Mouse (Mus musculus): ENCODE results near the gene Vipas39. TPM values are rescaled to one million over a fixed set of nuclear protein-coding genes. Genes with fewer than 3 reads are reported as not detected.

Vipas39 gene
- total and polyA plus RNA-seq, 2 experiments from 2014 or later, result 31.4 to 40.4 TPM

DNA sequence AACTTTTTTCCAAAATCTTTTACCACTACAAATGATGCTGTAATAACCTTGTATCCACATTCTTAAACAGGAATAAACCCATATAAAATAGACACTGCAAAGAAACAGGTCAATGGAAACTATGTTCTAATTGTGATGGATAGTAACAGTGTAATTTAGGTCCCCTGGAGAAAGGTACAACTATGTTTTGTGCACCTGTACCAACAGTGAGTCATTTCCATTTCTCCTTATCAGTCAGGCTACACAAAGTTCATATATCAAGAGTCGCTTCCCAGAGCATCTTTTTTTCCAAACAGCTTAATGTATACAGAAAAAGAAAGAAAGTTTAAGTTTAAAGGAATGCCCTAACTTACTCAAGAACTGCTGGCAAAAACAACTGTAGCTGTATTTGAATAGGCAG lies 71.0 kb downstream of the Vipas39 start:
- Histone ChIP-seq H3K4me2 (ENCODE audit: low read depth, low read length) (no peak overlapping the region), H3K4me3 (ENCODE audit: low read depth, low read length) (no peak overlapping the region), H3K27ac (ENCODE audit: low read depth) (no peak overlapping the region), H3K9ac (replicated peaks; ENCODE audit: low read depth, low read length) (no peak overlapping the region), H3K9me3 (replicated peaks; ENCODE audit: control insufficient read depth, low read length) (no peaks in the 10 kb centered on the region), H3K4me1 (ENCODE audit: control insufficient read depth, insufficient read depth) (no peaks in the 10 kb centered on the region; the same call in 1 of the 2 replicates), H3K36me3 (replicated peaks; ENCODE audit: control insufficient read depth, insufficient read depth, low read length) (no peaks in the 10 kb centered on the region), H3K27me3 (ENCODE audit: control insufficient read depth, insufficient read depth, low read length) (no peaks in the 10 kb centered on the region)
- no peak for ATAC-seq (ENCODE audit: insufficient read depth, low read depth)
- no peak for TF ChIP-seq EP300 (IDR thresholded peaks at IDR 0.05; ENCODE audit: low read depth)
- no peak for TF ChIP-seq CTCF (IDR thresholded peaks at IDR 0.05; ENCODE audit: low read depth)
- DNase-seq (ENCODE audit: low spot score), result no peak
- WGBS, result 55% methylated on average over 1 of the region's 1 CpGs

- no peaks in the 10 kb centered on the region for H3K4me1 ChIP-seq (ENCODE audit: control insufficient read depth, insufficient read depth)
- H3K9ac ChIP-seq (replicated peaks; ENCODE audit: low read depth, low read length), result no peak overlapping the region
- DNase-seq (ENCODE audit: low spot score), result no peak
- no peak for ATAC-seq (ENCODE audit: insufficient read depth, low read depth)
- no peak for TF ChIP-seq EP300 (IDR thresholded peaks at IDR 0.05; ENCODE audit: low read depth)
- no peak for TF ChIP-seq CTCF (IDR thresholded peaks at IDR 0.05; ENCODE audit: low read depth)
- no peak overlapping the region for H3K4me2 ChIP-seq (ENCODE audit: low read depth, low read length)
- no peak overlapping the region for H3K27ac ChIP-seq (ENCODE audit: low read depth)
- H3K27me3 ChIP-seq (ENCODE audit: control insufficient read depth, insufficient read depth, low read length), result no peaks in the 10 kb centered on the region
- WGBS, result 75% methylated on average over 3 of the region's 3 CpGs
- H3K4me3 ChIP-seq (ENCODE audit: low read depth, low read length), result no peak overlapping the region
- no peaks in the 10 kb centered on the region for H3K9me3 ChIP-seq (replicated peaks; ENCODE audit: control insufficient read depth, low read length)
- H3K36me3 ChIP-seq (replicated peaks; ENCODE audit: control insufficient read depth, insufficient read depth, low read length), result no peaks in the 10 kb centered on the region
These were observed 73.0 kb downstream of the Vipas39 start for GRCm38 (mm10) chr12:87193008-87193407.

Small RNAs within 50 kb of the gene (microRNA-seq; reads per million reads assigned to microRNA genes)
- gene Gm47293, result not detected

Other genes starting within 250 kb of the Vipas39 start
- gene Tmem63c, start 244.9 kb downstream of the Vipas39 start, total RNA-seq (2014; rRNA removed; ENCODE audit: low replicate concordance), result not detected in 2 replicates
- gene Tmem63c, start 244.9 kb downstream of the Vipas39 start, polyA plus RNA-seq (2015; fragmentation: Nextera tagmentation; extraction: Ambion mirVana), result not detected in 2 replicates
- gene Ngb, start 163.7 kb downstream of the Vipas39 start, total RNA-seq (2014; rRNA removed; ENCODE audit: low replicate concordance), result 0.12 TPM in 1 of 2 replicates, not detected in the other
- gene Ngb, start 163.7 kb downstream of the Vipas39 start, polyA plus RNA-seq (2015; fragmentation: Nextera tagmentation; extraction: Ambion mirVana), result 0.11 TPM in 1 of 2 replicates, not detected in the other
- gene Gstz1, start 119.1 kb downstream of the Vipas39 start, total RNA-seq (2014; rRNA removed; ENCODE audit: low replicate concordance), result 39.6 and 62.9 TPM in 2 replicates
- gene Gstz1, start 119.1 kb downstream of the Vipas39 start, polyA plus RNA-seq (2015; fragmentation: Nextera tagmentation; extraction: Ambion mirVana), result 33.8 and 36.2 TPM in 2 replicates
- 22.7 and 25.3 TPM in 2 replicates for gene Pomt2, start 118.3 kb downstream of the Vipas39 start, total RNA-seq (2014; rRNA removed; ENCODE audit: low replicate concordance)
- 6.5 and 7.7 TPM in 2 replicates for gene Pomt2, start 118.3 kb downstream of the Vipas39 start, polyA plus RNA-seq (2015; fragmentation: Nextera tagmentation; extraction: Ambion mirVana)
- gene Samd15, start 66.5 kb downstream of the Vipas39 start, total RNA-seq (2014; rRNA removed; ENCODE audit: low replicate concordance), result not detected in 2 replicates
- gene Samd15, start 66.5 kb downstream of the Vipas39 start, polyA plus RNA-seq (2015; fragmentation: Nextera tagmentation; extraction: Ambion mirVana), result 0.46 and 0.59 TPM in 2 replicates
- 3.7 and 3.9 TPM in 2 replicates for gene Tmed8, start 65.8 kb downstream of the Vipas39 start, total RNA-seq (2014; rRNA removed; ENCODE audit: low replicate concordance)
- 0.62 and 0.89 TPM in 2 replicates for gene Tmed8, start 65.8 kb downstream of the Vipas39 start, polyA plus RNA-seq (2015; fragmentation: Nextera tagmentation; extraction: Ambion mirVana)
- gene Noxred1, start 27.5 kb downstream of the Vipas39 start, total RNA-seq (2014; rRNA removed; ENCODE audit: low replicate concordance), result not detected in 2 replicates
- gene Noxred1, start 27.5 kb downstream of the Vipas39 start, polyA plus RNA-seq (2015; fragmentation: Nextera tagmentation; extraction: Ambion mirVana), result 0.30 and 0.37 TPM in 2 replicates
- 80.7 and 93.4 TPM in 2 replicates for gene Ahsa1, start 223 bp upstream of the Vipas39 start, total RNA-seq (2014; rRNA removed; ENCODE audit: low replicate concordance)
- gene Ahsa1, start 223 bp upstream of the Vipas39 start, polyA plus RNA-seq (2015; fragmentation: Nextera tagmentation; extraction: Ambion mirVana), result 109 and 113 TPM in 2 replicates
- gene Ism2, start 33.4 kb upstream of the Vipas39 start, total RNA-seq (2014; rRNA removed; ENCODE audit: low replicate concordance), result 0.31 TPM in 1 of 2 replicates, not detected in the other
- 0.20 and 0.30 TPM in 2 replicates for gene Ism2, start 33.4 kb upstream of the Vipas39 start, polyA plus RNA-seq (2015; fragmentation: Nextera tagmentation; extraction: Ambion mirVana)
- gene Sptlc2, start 122.1 kb upstream of the Vipas39 start, total RNA-seq (2014; rRNA removed; ENCODE audit: low replicate concordance), result 23.5 and 66.6 TPM in 2 replicates
- gene Sptlc2, start 122.1 kb upstream of the Vipas39 start, polyA plus RNA-seq (2015; fragmentation: Nextera tagmentation; extraction: Ambion mirVana), result 65.1 and 67.0 TPM in 2 replicates
- 123 and 224 TPM in 2 replicates for gene Slirp, start 177.6 kb upstream of the Vipas39 start, total RNA-seq (2014; rRNA removed; ENCODE audit: low replicate concordance)
- 288 and 307 TPM in 2 replicates for gene Slirp, start 177.6 kb upstream of the Vipas39 start, polyA plus RNA-seq (2015; fragmentation: Nextera tagmentation; extraction: Ambion mirVana)
- gene Alkbh1, start 177.8 kb upstream of the Vipas39 start, total RNA-seq (2014; rRNA removed; ENCODE audit: low replicate concordance), result 26.2 and 26.6 TPM in 2 replicates
- gene Alkbh1, start 177.8 kb upstream of the Vipas39 start, polyA plus RNA-seq (2015; fragmentation: Nextera tagmentation; extraction: Ambion mirVana), result 14.3 and 17.7 TPM in 2 replicates
- 20.9 and 35.6 TPM in 2 replicates for gene Snw1, start 206.0 kb upstream of the Vipas39 start, total RNA-seq (2014; rRNA removed; ENCODE audit: low replicate concordance)
- 68.1 and 70.1 TPM in 2 replicates for gene Snw1, start 206.0 kb upstream of the Vipas39 start, polyA plus RNA-seq (2015; fragmentation: Nextera tagmentation; extraction: Ambion mirVana)
- not detected in 2 replicates for gene Gm5788, start 228.5 kb upstream of the Vipas39 start, total RNA-seq (2014; rRNA removed; ENCODE audit: low replicate concordance)
- not detected in 2 replicates for gene Gm5788, start 228.5 kb upstream of the Vipas39 start, polyA plus RNA-seq (2015; fragmentation: Nextera tagmentation; extraction: Ambion mirVana)
- not detected in 2 replicates for gene Gm8300, start 248.1 kb upstream of the Vipas39 start, total RNA-seq (2014; rRNA removed; ENCODE audit: low replicate concordance)
- gene Gm8300, start 248.1 kb upstream of the Vipas39 start, polyA plus RNA-seq (2015; fragmentation: Nextera tagmentation; extraction: Ambion mirVana), result not detected in 2 replicates